Mouse (Mus musculus) macrophage (primary cell): ENCODE data around the gene Nsg1. TPM values are rescaled to one million over a fixed set of nuclear protein-coding genes. Genes with fewer than 3 reads are reported as not detected.

Source experiments
- polyA plus RNA-seq: library from polyadenylated mRNA; stranded (reverse); fragments of 250-400 nt; gene quantifications from 3 replicates; pipeline ENCODE4 v1.2.4, GENCODE M21; 2018; ENCODE audit warnings: inconsistent platforms

The Nsg1 gene
- polyA plus RNA-seq, 1 experiment from 2014 or later = not detected

Other genes with a start within 250 kb of the Nsg1 start
- gene Stx18, start 121.2 kb downstream of the Nsg1 start, polyA plus RNA-seq = 19.4 to 32.7 TPM (median 21.8 TPM) in 3 replicates
- 2.4 to 4.7 TPM (median 2.9 TPM) in 3 replicates for gene Zbtb49, start 60.5 kb upstream of the Nsg1 start, polyA plus RNA-seq
- gene Lyar, start 60.6 kb upstream of the Nsg1 start, polyA plus RNA-seq = 8.1 to 30.2 TPM (median 28.9 TPM) in 3 replicates
- gene Tmem128, start 100.3 kb upstream of the Nsg1 start, polyA plus RNA-seq = 20.3 to 50.4 TPM (median 43.0 TPM) in 3 replicates
- not detected in 3 replicates for gene Otop1, start 116.1 kb upstream of the Nsg1 start, polyA plus RNA-seq
- gene Drd5, start 159.5 kb upstream of the Nsg1 start, polyA plus RNA-seq = not detected in 3 replicates